Mouse (Mus musculus) kidney, adult 2 months (tissue): ENCODE results near the gene Prss34.

Source experiments
- CTCF ChIP-seq: fragments of 200-500 bp; conservative IDR thresholded peaks from 2 replicates; pipeline ENCODE4 v1.5.1; 2011; ENCODE audit warnings: low read depth, mild to moderate bottlenecking, control low read depth, low read length, moderate library complexity, mixed read lengths; ENCODE audit not compliant: insufficient read depth, insufficient read length
- POLR2A ChIP-seq: fragments of 200-500 bp; IDR thresholded peaks from one replicate; pipeline ENCODE4 v1.6.1; 2011; ENCODE audit warnings: low read depth, low read length, control low read depth

DNA sequence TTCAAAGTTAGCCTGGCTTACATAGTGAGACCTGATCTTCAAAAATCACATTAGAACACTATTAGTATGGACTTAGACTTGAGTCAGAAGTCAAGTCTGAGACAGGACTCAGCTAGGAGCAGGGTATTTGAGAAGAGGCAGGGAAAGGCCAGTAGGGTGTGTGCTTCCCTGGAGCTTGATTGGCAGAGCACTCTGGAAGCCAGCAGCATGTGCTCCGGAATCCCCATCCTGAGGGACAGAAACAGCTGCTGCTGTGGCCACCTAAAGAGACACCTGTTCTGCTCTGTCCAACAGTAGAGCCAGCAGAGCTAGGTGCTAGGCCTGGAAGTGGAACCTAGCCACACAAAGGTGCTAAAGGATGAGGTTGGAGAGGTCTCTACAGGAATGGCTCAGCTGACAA, 4.1 kb upstream of the Prss34 start:
- TF ChIP-seq POLR2A: no peak
- no peak for TF ChIP-seq CTCF
